Mouse (Mus musculus) mesoderm, embryonic 11.5 days (tissue): ENCODE results near the gene Rps6kl1.

ENCODE experiments used
- DNase-seq: peaks from one replicate; pipeline ENCODE4 v3.0.0-alpha.2; 2012; ENCODE audit warnings: low read depth, low spot score

Gene Rps6kl1

GRCm38 (mm10) chr12:85109426-85109825 is 41.6 kb downstream of the Rps6kl1 start:
- no peak for DNase-seq

GRCm38 (mm10) chr12:85108643-85109042 is 42.4 kb downstream of the Rps6kl1 start:
- no peak for DNase-seq

- peak; percentile 49 for DNase-seq
These were observed 44.8 kb downstream of the Rps6kl1 start for GRCm38 (mm10) chr12:85106292-85106691.

- no peak for DNase-seq
These were observed 46.3 kb downstream of the Rps6kl1 start for GRCm38 (mm10) chr12:85104789-85105188.

- DNase-seq: no peak
These were observed 48.0 kb downstream of the Rps6kl1 start for GRCm38 (mm10) chr12:85103096-85103495.

GRCm38 (mm10) chr12:85101521-85102106 is 49.5 kb downstream of the Rps6kl1 start:
- no peak for DNase-seq

- peak; percentile 45 for DNase-seq
These were observed 50.1 kb downstream of the Rps6kl1 start for GRCm38 (mm10) chr12:85101001-85101400.

- no peak for DNase-seq
These were observed 55.2 kb downstream of the Rps6kl1 start for GRCm38 (mm10) chr12:85095859-85096258.

GRCm38 (mm10) chr12:85095146-85095545 is 55.9 kb downstream of the Rps6kl1 start:
- no peak for DNase-seq

GRCm38 (mm10) chr12:85094706-85095105 is 56.4 kb downstream of the Rps6kl1 start:
- no peak for DNase-seq

GRCm38 (mm10) chr12:85094010-85094409 is 57.1 kb downstream of the Rps6kl1 start:
- peak; percentile 23 for DNase-seq

- DNase-seq: peak; percentile 68
These were observed 58.9 kb downstream of the Rps6kl1 start for GRCm38 (mm10) chr12:85092214-85092613.

- DNase-seq: no peak
These were observed 59.9 kb downstream of the Rps6kl1 start for GRCm38 (mm10) chr12:85091190-85091589.

GRCm38 (mm10) chr12:85087845-85088244 is 63.2 kb downstream of the Rps6kl1 start:
- no peak for DNase-seq
